Mouse (Mus musculus) left cerebral cortex, postnatal 10 days (tissue): ENCODE data around the gene Rps6kb2. TPM values are rescaled to one million over a fixed set of nuclear protein-coding genes. Genes with fewer than 3 reads are reported as not detected.
A peak's percentile ranks its signal among the peaks of the same experiment; 100 is the strongest.
"Not testable (repeated sequence)": the region's sequence is repeated elsewhere in the genome, so short reads cannot be mapped to it uniquely, and the experiment has no call there.

Experiments used
- DNase-seq, 2 experiments: peaks; one replicate each; pipeline ENCODE4 v3.0.0; 2021 to 2022; ENCODE audit warnings: low spot score in 2 of 2, mixed read lengths in 1 of 2; ENCODE audit errors: extremely low spot score in 1 of 2
- intact Hi-C: fragments of 180-260 bp; cut with DNase I; formaldehyde crosslinking; loops from one replicate; pipeline ENCODE4 v1.15.1; 2025
- total RNA-seq, 2 experiments: library from RNA; stranded (reverse); gene quantifications; 2 replicates each; pipeline ENCODE4 v1.2.3; 2021

The Rps6kb2 gene
- total RNA-seq, 2 experiments from 2014 or later = 34.1 to 35.0 TPM

- intact Hi-C loops = no loop called here
- no peak for DNase-seq
These were observed 16.1 kb downstream of the Rps6kb2 start for GRCm38 (mm10) chr19:4147022-4147405.

GRCm38 (mm10) chr19:4146366-4147021 lies 16.7 kb downstream of the Rps6kb2 start:
- no peak for DNase-seq
- intact Hi-C loops = no loop called here

GRCm38 (mm10) chr19:4145936-4146335 lies 17.2 kb downstream of the Rps6kb2 start:
- intact Hi-C loops = no loop called here
- no peak for DNase-seq

- peak in 1 of 2 experiments; percentile 67 for DNase-seq
- intact Hi-C loops = no loop called here
These were observed 18.3 kb downstream of the Rps6kb2 start for GRCm38 (mm10) chr19:4144550-4145498.

- intact Hi-C loops = no loop called here
- DNase-seq = no peak
These were observed 19.3 kb downstream of the Rps6kb2 start, which contains the start of gene Cabp4 for GRCm38 (mm10) chr19:4143759-4144268. Cabp4 (minus strand) TSS chr19:4144033.

GRCm38 (mm10) chr19:4142416-4143173 lies 20.6 kb downstream of the Rps6kb2 start:
- DNase-seq = no peak
- intact Hi-C loops = no loop called here

GRCm38 (mm10) chr19:4140147-4140546 lies 23.0 kb downstream of the Rps6kb2 start:
- no peak for DNase-seq
- intact Hi-C loops = no loop called here

- no peak for DNase-seq
- intact Hi-C loops = no loop called here
These were observed 23.7 kb downstream of the Rps6kb2 start, which contains the start of gene Gpr152 for GRCm38 (mm10) chr19:4139446-4139845. Gpr152 (plus strand) TSS chr19:4139787.

GRCm38 (mm10) chr19:4137913-4138312 lies 25.2 kb downstream of the Rps6kb2 start:
- intact Hi-C loops = no loop called here
- DNase-seq = no peak

GRCm38 (mm10) chr19:4136463-4136862 lies 26.7 kb downstream of the Rps6kb2 start:
- no peak for DNase-seq
- intact Hi-C loops = no loop called here

GRCm38 (mm10) chr19:4135963-4136345 lies 27.2 kb downstream of the Rps6kb2 start:
- intact Hi-C loops = not testable (repeated sequence)

GRCm38 (mm10) chr19:4135229-4135962 lies 27.8 kb downstream of the Rps6kb2 start:
- intact Hi-C loops = not testable (repeated sequence)
- peak in 1 of 2 experiments; percentile 15 for DNase-seq

More at GRCm38 (mm10) chr19:4135963-4136345, 27.2 kb downstream of the Rps6kb2 start:
- DNase-seq = peak in 1 of 2 experiments; percentile 12

GRCm38 (mm10) chr19:4134354-4134753 lies 28.8 kb downstream of the Rps6kb2 start:
- peak in 1 of 2 experiments; percentile 32 for DNase-seq
- intact Hi-C loops = no loop called here

GRCm38 (mm10) chr19:4131768-4132167 lies 31.4 kb downstream of the Rps6kb2 start:
- intact Hi-C loops = no loop called here
- DNase-seq = no peak

GRCm38 (mm10) chr19:4131075-4131474 lies 32.1 kb downstream of the Rps6kb2 start:
- intact Hi-C loops = no loop called here
- DNase-seq = no peak

GRCm38 (mm10) chr19:4130106-4130505 lies 33.0 kb downstream of the Rps6kb2 start:
- intact Hi-C loops = no loop called here
- DNase-seq = no peak

- intact Hi-C loops = loop anchor here (5.0 kb wide), 1 partner anchor 73 kb away; the partner anchor contains the start of gene Rad9a
- no peak for DNase-seq
These were observed 33.7 kb downstream of the Rps6kb2 start for GRCm38 (mm10) chr19:4129462-4129861.
